Mouse (Mus musculus): ENCODE results near the gene Mtr. TPM values are rescaled to one million over a fixed set of nuclear protein-coding genes. Genes with fewer than 3 reads are reported as not detected.

Gene Mtr
- polyA plus RNA-seq, 2 experiments = 4.0 to 9.6 TPM

- H3K27me3 ChIP-seq (ENCODE audit: control insufficient read depth, insufficient read depth, low read length) = no peaks in the 10 kb centered on the region
- no peak for DNase-seq (ENCODE audit: low read depth in 3 of 3, low spot score in 3 of 3)
- ATAC-seq (ENCODE audit: insufficient read depth) = no peak
- no peaks in the 10 kb centered on the region for H3K9me3 ChIP-seq (ENCODE audit: control insufficient read depth, low read length)
- H3K36me3 ChIP-seq (replicated peaks; ENCODE audit: control insufficient read depth, insufficient read depth, low read depth) = peaks cover 16% of the 10 kb centered on the region
- TF ChIP-seq CTCF (IDR thresholded peaks at IDR 0.05; ENCODE audit: low read depth) = no peak
- TF ChIP-seq EP300 (IDR thresholded peaks at IDR 0.05; ENCODE audit: low read depth) = no peak
- 67% methylated on average over 5 of the region's 5 CpGs for WGBS (ENCODE audit: insufficient replicate concordance)
- H3K4me2 ChIP-seq (ENCODE audit: low read depth) = no peak overlapping the region
- H3K27ac ChIP-seq = no peak overlapping the region
- H3K4me3 ChIP-seq (ENCODE audit: insufficient read depth in 1 of 2, low read depth in 2 of 2, low read length in 2 of 2) = no peak overlapping the region
- no peaks in the 10 kb centered on the region for H3K4me1 ChIP-seq (replicated peaks; ENCODE audit: control insufficient read depth in 2 of 2, insufficient read depth in 2 of 2, low read length in 1 of 2)
- H3K9ac ChIP-seq (replicated peaks) = no peak overlapping the region
Measured at GRCm38 (mm10) chr13:12200372-12200771, 57.5 kb downstream of the Mtr start.

- no peaks in the 10 kb centered on the region for H3K27me3 ChIP-seq (ENCODE audit: control insufficient read depth, insufficient read depth, low read length)
- no peaks in the 10 kb centered on the region for H3K4me1 ChIP-seq (replicated peaks; ENCODE audit: control insufficient read depth in 2 of 2, insufficient read depth in 2 of 2, low read length in 1 of 2)
- WGBS (ENCODE audit: insufficient replicate concordance) = 68% methylated on average over 2 of the region's 2 CpGs
- no peak overlapping the region for H3K9ac ChIP-seq (replicated peaks)
- H3K4me2 ChIP-seq (ENCODE audit: low read depth) = no peak overlapping the region
- ATAC-seq (ENCODE audit: insufficient read depth) (no peak), DNase-seq (ENCODE audit: low read depth in 3 of 3, low spot score in 3 of 3) (no peak)
- no peaks in the 10 kb centered on the region for H3K9me3 ChIP-seq (ENCODE audit: control insufficient read depth, low read length)
- H3K36me3 ChIP-seq (replicated peaks; ENCODE audit: control insufficient read depth, insufficient read depth, low read depth) = peaks cover 14% of the 10 kb centered on the region
- no peak overlapping the region for H3K4me3 ChIP-seq (ENCODE audit: insufficient read depth in 1 of 2, low read depth in 2 of 2, low read length in 2 of 2)
- H3K27ac ChIP-seq = no peak overlapping the region
- TF ChIP-seq CTCF (IDR thresholded peaks at IDR 0.05; ENCODE audit: low read depth) = no peak
- TF ChIP-seq EP300 (IDR thresholded peaks at IDR 0.05; ENCODE audit: low read depth) = no peak
Measured at GRCm38 (mm10) chr13:12198486-12198885, 59.4 kb downstream of the Mtr start.

- ATAC-seq (ENCODE audit: insufficient read depth) = no peak
- WGBS (ENCODE audit: insufficient replicate concordance) = 73% methylated on average over 4 of the region's 4 CpGs
- Histone ChIP-seq H3K27me3 (ENCODE audit: control insufficient read depth, insufficient read depth, low read length) (no peaks in the 10 kb centered on the region), H3K4me2 (ENCODE audit: low read depth) (no peak overlapping the region), H3K9ac (replicated peaks) (no peak overlapping the region), H3K4me1 (replicated peaks; ENCODE audit: control insufficient read depth in 2 of 2, insufficient read depth in 2 of 2, low read length in 1 of 2) (no peaks in the 10 kb centered on the region), H3K27ac (no peak overlapping the region), H3K36me3 (replicated peaks; ENCODE audit: control insufficient read depth, insufficient read depth, low read depth) (peaks cover 14% of the 10 kb centered on the region), H3K9me3 (ENCODE audit: control insufficient read depth, low read length) (no peaks in the 10 kb centered on the region), H3K4me3 (ENCODE audit: insufficient read depth in 1 of 2, low read depth in 2 of 2, low read length in 2 of 2) (no peak overlapping the region)
- DNase-seq (ENCODE audit: low read depth in 3 of 3, low spot score in 3 of 3) = no peak
- TF ChIP-seq EP300 (IDR thresholded peaks at IDR 0.05; ENCODE audit: low read depth) (no peak), CTCF (IDR thresholded peaks at IDR 0.05; ENCODE audit: low read depth) (no peak)
Measured at GRCm38 (mm10) chr13:12196861-12197260, 61.1 kb downstream of the Mtr start.

- Histone ChIP-seq H3K4me1 (replicated peaks; ENCODE audit: control insufficient read depth in 2 of 2, insufficient read depth in 2 of 2, low read length in 1 of 2) (no peaks in the 10 kb centered on the region), H3K4me2 (ENCODE audit: low read depth) (no peak overlapping the region), H3K9me3 (ENCODE audit: control insufficient read depth, low read length) (no peaks in the 10 kb centered on the region), H3K27ac (no peak overlapping the region), H3K4me3 (ENCODE audit: insufficient read depth in 1 of 2, low read depth in 2 of 2, low read length in 2 of 2) (no peak overlapping the region), H3K27me3 (ENCODE audit: control insufficient read depth, insufficient read depth, low read length) (no peaks in the 10 kb centered on the region), H3K36me3 (replicated peaks; ENCODE audit: control insufficient read depth, insufficient read depth, low read depth) (peaks cover 14% of the 10 kb centered on the region), H3K9ac (replicated peaks) (no peak overlapping the region)
- TF ChIP-seq CTCF (IDR thresholded peaks at IDR 0.05; ENCODE audit: low read depth) (no peak), EP300 (IDR thresholded peaks at IDR 0.05; ENCODE audit: low read depth) (no peak)
- no peak for DNase-seq (ENCODE audit: low read depth in 3 of 3, low spot score in 3 of 3)
- ATAC-seq (ENCODE audit: insufficient read depth) = no peak
- WGBS (ENCODE audit: insufficient replicate concordance) = 84% methylated on average over 3 of the region's 3 CpGs
Measured at GRCm38 (mm10) chr13:12196012-12196411, 61.9 kb downstream of the Mtr start.

GRCm38 (mm10) chr13:12194942-12195662 lies 62.8 kb downstream of the Mtr start:
- Histone ChIP-seq H3K4me2 (ENCODE audit: low read depth) (no peak overlapping the region), H3K36me3 (replicated peaks; ENCODE audit: control insufficient read depth, insufficient read depth, low read depth) (peaks cover 14% of the 10 kb centered on the region), H3K4me3 (ENCODE audit: insufficient read depth in 1 of 2, low read depth in 2 of 2, low read length in 2 of 2) (no peak overlapping the region), H3K27me3 (ENCODE audit: control insufficient read depth, insufficient read depth, low read length) (no peaks in the 10 kb centered on the region), H3K4me1 (replicated peaks; ENCODE audit: control insufficient read depth in 2 of 2, insufficient read depth in 2 of 2, low read length in 1 of 2) (no peaks in the 10 kb centered on the region), H3K27ac (no peak overlapping the region), H3K9ac (replicated peaks) (no peak overlapping the region), H3K9me3 (ENCODE audit: control insufficient read depth, low read length) (no peaks in the 10 kb centered on the region)
- TF ChIP-seq EP300 (IDR thresholded peaks at IDR 0.05; ENCODE audit: low read depth) = no peak
- no peak for TF ChIP-seq CTCF (IDR thresholded peaks at IDR 0.05; ENCODE audit: low read depth)
- 81% methylated on average over 12 of the region's 12 CpGs for WGBS (ENCODE audit: insufficient replicate concordance)
- ATAC-seq (ENCODE audit: insufficient read depth) = no peak
- no peak for DNase-seq (ENCODE audit: low read depth in 3 of 3, low spot score in 3 of 3)
